Mouse (Mus musculus) testis, adult 2 months (tissue): Measurements from ENCODE around the gene Vmn1r121.
"Not testable (repeated sequence)": the region's sequence is repeated elsewhere in the genome, so short reads cannot be mapped to it uniquely, and the experiment has no call there.

Source experiments
- CTCF ChIP-seq: fragments of 200-500 bp; IDR thresholded peaks from 2 replicates; pipeline ENCODE4 v1.5.1; 2012; ENCODE audit warnings: low read depth, mild to moderate bottlenecking, inconsistent platforms, low read length, moderate library complexity; ENCODE audit not compliant: control insufficient read depth, insufficient read depth, insufficient replicate concordance
- POLR2A ChIP-seq: fragments of 200-500 bp; IDR thresholded peaks from 2 replicates; pipeline ENCODE4 v1.6.1; 2012; ENCODE audit warnings: low read depth, mild to moderate bottlenecking, inconsistent platforms, low read length, moderate library complexity; ENCODE audit not compliant: control insufficient read depth

DNA sequence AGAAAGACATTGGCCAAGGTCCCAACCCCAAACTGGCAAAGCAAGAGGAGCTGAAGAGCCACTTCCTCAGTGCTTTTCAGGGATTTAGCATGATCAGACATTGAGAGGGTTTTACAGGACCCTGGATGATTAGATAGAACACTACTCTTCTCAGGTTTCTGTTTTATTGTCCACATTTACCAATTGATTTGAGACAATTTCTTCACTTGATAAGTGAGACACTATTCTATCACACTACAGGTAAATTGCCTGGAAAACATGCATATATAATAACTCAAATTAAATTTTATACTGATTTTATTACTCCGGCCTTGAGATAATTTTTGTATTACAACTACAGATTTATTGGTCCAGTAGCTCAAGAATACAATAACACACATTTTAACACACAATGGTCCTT is 44.6 kb downstream of the Vmn1r121 start, which contains the start of gene Vmn1r120:
- TF ChIP-seq CTCF, POLR2A: not testable (repeated sequence)
